Mouse (Mus musculus): ENCODE data around the gene Plch2.

- no peak for TF ChIP-seq CTCF (IDR thresholded peaks at IDR 0.05 in 2 of 3, conservative IDR thresholded peaks at IDR 0.05 in 1 of 3; ENCODE audit: control insufficient read depth in 1 of 3, insufficient read depth in 1 of 3, low read depth in 2 of 3, low read length in 3 of 3, poor library complexity in 1 of 3, severe bottlenecking in 1 of 3)
- TF ChIP-seq NELFE (IDR thresholded peaks at IDR 0.05; ENCODE audit: low read depth, low read length) = no peak
- no peak for TF ChIP-seq POLR2A (IDR thresholded peaks at IDR 0.05; ENCODE audit: control insufficient read depth in 1 of 2, insufficient read depth in 1 of 2, low read depth in 1 of 2, low read length in 2 of 2, poor library complexity in 1 of 2)
Measured at GRCm38 (mm10) chr4:155018066-155018465, 38.5 kb downstream of the Plch2 start.
